Mouse (Mus musculus) thymus, postnatal 4 days (tissue): ENCODE data around the gene Vrtn.

Source experiments
- DNase-seq: peaks from one replicate; pipeline ENCODE4 v3.0.0; 2021

The Vrtn gene

DNA sequence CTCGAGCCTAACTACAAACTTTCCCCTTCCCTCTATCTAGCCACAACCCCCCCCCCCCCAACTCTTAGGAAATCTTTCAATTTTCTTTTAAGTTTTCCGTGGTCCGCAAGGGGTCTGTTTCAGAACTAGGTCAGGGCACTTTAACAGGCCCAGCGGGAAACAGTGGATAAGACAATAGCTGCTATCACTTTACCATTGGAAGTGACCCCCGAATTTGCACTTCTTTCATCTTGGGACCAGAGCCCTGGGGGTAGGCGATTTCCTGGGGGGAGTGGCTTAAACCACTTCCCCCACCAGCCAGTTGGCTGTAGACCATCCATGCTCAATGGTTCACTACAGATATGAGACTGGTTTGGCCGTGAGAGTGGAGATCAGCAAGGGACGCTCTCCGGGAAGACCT lies at the start of gene Vrtn:
TSS of gene Vrtn (plus strand) at position 366 of the 400 bp plus-strand sequence.
- DNase-seq, result no peak

DNA sequence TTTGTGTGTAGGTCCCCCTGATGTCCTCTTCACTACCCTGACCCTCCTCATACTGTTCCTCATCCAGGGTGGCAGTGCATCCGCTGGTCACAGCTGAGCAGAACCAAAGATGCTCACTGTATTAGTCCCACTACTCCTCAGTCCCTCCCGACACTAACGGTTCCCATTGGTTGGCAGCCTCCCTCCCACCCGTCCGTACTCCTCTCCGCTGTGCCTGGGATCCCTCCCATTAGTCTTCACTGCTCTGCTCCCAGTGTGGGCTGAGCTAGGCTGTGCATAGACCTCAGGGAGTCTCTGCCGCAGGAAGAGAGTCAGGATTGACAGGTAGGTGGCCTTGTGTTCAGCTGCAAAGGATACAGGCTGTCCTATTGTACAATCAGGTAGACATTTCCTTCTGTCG lies 42.5 kb upstream of the Vrtn start:
- DNase-seq, result no peak

DNA sequence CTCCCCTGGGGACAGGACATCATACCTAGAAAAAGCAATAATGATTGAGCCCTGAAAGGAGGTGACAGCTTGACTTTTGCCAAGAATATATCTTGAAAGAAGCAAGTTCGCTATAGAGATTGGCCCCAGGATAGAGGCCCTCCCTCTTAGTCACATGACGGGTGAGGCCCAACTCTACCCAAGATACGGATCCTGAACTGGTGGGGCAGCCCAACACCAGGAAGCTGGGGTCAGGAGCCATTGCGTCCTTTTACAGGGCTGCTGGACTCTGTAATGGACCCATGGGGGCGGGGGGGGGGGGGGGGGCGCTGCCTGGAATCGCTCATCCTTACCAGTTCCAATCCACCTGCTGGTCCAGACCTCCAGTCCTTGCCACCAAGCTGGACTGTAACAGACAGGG lies 36.8 kb upstream of the Vrtn start:
- no peak for DNase-seq

DNA sequence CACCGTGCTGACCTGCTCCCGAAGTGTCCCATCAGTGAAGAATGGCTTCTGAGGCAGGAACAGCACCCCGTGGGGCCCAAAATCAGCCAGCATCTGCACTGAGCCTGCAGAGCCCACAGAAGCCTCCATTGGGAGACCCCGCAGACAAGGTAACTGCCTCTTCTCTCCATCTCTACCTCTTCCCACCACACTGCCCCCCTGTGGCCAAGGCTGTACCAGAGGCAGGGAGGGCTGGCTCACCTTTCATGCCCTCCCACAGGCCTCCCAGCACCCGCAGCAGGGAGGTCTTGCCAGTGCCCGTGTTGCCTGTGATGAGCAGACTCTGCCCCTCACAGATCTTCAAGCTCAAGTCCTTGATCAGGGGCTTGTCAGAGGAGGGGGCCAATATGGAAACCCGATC lies 35.0 kb upstream of the Vrtn start:
- peak; percentile 82 for DNase-seq

DNA sequence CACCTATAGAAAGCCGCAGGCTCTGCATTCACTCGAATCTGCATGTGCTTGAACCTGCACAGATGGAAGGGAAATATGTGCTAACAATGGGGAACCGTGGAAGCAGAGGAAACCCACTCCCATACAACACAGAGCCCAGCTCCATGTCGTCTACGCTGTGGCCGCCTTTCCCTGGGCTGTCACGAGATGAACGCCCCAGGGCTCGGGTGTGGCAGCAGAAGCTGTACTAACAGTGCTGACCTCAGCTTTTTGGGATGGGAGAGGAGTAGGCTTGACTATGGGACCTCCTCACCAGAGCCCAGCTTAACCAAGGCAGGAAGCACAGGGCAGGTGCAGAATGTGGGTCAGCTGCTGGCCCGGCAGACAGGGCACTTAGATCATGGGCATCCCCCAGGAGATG lies 29.1 kb upstream of the Vrtn start:
- no peak for DNase-seq

DNA sequence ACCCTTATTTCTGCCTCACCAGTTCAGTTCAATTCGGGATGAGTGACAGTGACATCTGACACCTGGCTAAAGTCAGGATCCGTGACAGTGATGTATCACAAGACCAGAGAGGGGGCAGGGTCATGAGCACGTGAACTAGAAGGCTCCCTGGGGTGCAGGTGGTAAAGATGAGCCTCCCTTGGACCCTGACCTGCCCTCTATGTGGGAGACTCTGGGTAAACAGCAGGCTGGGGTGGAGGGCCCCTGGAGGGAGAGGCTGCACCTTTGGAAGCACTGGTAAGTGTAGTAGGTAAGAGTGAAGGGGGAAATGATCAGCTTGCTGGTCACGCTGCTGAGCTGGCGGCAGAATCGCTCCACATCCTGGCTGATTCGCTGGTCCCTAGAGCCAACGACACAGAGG lies 28.3 kb upstream of the Vrtn start:
- DNase-seq, result no peak

DNA sequence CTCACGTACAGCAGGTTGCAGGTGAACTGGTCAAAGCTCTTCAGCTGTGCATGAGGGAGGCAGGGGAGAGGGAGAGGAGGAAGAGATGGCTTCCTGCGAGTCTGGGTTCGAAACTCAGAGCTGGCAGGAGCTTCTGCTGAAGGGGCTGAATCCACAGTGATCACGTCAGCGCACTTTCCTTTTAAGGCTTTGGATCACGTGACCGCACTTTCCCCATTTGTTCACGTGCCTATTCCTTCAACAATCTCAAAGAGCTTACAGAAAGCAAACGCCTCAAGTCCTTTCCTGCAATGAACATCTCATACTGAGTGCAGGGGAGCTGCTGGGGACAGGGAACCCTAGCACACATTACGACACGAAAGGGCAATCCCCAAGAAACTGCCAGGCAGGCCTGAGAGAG lies 26.8 kb upstream of the Vrtn start:
- DNase-seq, result no peak

DNA sequence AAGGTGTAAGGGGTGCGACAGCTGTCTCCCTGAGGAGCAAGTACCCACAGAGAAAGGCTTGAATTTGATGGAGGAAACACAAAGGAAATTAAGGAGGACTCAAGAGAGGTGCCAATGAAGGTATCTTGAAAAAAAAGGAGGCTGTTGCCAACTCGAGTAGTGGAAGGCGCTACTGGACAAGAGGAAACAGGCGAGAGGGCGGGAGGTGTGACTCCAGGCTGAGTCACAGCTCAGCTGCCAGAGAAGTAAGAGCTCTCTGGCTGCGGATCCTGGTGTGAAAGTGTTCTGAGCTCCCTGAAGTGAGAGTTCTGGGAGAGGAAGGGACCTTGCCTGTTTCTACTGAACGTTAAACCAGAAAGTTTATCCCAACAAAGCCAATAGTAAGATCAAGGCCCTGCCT lies 26.3 kb upstream of the Vrtn start:
- no peak for DNase-seq

DNA sequence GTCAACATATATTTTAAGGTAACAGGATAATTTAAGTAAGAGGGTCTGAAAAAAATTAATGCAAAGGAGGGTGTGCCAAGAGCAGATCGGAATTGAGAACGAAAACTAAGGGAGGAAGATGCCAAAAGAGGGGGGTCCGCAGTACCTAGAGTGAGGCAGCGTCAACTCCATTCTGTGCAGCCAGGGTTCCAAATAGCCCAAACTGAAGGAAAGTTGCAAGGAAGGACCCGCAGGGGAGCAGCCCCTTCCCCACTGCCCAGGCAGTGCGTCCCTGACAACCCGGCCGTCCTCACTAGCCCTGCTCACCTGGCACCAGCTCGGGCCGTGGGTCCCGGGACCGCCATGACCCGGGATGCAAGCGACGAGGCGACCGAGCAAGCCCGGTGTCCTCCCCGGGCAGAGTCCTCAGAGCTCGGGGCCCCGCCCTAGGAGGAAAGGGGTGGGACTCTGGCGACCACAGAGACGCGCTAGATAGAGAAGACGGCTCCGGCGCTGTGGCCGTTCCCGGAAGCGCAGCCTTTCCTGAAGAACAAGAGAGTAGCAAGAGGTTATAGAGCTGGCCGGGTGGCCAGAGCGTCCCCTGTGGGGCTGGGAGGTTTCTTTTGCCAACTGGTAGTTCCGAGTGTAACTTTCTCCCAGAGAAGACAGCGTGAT lies 23.7 kb upstream of the Vrtn start, which contains the start of gene Abcd4:
TSS of gene Abcd4 (minus strand) at position 437 of the 654 bp plus-strand sequence.
- DNase-seq, result peak; percentile 95

DNA sequence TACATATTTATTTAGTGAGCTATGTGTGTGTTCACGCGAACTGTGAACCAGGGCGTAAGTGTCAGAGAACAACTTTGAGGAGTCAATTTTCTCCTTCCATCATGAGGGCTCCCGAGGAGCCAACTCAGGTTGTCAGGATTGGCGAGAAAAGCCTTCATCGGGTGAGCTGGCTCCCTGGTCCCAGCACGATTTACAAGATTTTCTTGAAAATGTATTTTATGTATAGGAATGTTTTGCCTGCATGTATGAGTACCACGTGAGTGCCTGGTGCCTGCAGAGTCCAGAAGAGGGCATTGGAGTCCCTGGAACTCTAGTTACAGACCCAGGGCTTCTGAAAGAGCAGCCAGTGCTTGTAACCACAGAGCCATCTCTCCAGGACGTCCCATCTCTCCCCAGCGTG lies 23.2 kb upstream of the Vrtn start:
- peak; percentile 25 for DNase-seq

DNA sequence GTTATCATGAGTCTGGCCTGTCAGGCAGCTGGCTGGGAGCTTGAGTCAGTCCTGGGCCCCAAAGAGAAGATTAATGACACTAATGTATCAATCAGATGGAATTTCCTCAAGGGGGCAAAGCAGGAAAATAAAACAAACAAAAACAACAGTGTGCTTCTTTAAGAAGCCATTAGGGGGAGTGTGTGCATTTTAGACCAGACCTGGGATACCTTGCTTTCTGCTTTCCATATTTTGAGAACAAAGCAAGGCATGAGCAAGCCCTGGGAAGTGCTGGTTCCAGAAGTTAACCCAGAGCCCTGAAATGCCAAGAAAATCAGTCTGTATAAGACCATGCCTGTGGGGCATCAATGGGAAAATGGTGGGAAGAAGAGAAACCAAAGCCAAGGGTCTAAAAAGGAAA lies 19.8 kb upstream of the Vrtn start:
- no peak for DNase-seq

DNA sequence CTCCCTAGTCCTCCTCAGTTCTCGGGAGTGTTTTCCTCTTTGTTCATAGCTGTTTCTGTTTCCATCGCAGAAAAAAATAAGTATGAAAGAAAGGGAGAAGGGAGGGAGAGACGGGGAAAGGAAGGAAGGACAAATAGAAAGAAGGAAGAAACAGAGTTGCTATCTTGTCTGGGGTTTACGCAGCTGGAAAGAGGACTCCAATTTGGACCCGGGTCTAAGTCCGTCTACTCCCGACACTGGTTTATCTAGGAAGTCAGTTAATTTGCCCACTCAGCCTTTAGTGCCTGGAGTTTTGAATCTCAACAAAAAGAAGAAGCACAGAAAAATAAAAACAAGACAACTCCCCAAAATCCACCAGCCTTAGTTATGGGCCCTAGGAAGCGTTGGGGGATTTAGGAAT lies 16.2 kb upstream of the Vrtn start:
- no peak for DNase-seq

DNA sequence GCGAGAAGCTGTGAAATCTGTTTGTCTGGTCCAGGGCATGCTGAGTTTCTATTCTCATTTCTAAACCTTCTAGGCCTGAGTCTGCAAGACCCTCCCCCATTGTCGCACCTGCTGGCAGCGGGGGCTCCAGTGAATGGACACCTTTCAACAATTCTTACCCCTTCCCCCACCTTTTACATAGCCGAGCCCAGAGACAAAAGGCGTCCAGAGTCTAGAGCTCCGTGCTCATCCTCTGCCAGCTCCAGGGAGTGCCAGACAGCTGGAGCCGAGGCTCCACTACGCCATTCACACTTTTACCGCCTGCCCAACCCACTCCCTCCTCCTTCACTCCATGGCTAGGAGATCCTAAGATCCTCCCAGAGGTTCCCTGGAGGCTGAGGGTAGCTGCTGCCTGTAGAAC lies 15.7 kb upstream of the Vrtn start:
- no peak for DNase-seq

DNA sequence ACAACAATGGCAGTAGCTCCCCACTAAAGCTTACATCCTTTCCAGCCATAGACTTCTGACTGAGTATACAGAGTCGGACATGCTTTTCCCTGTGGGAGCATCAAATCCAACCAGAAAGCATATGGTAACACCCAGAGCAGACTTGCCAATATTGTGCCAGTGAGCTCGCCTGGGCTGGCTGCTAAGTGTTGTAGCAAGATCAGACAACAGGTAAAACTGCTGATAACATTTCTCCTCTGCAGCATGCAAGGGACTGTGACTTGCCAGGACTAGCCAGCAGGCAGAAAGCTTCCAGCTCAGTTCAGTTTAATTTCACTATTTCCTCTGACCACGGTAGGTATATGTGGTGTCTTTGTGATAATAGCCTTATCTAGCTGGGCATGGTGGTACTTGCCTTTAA lies 9.0 kb upstream of the Vrtn start:
- no peak for DNase-seq

DNA sequence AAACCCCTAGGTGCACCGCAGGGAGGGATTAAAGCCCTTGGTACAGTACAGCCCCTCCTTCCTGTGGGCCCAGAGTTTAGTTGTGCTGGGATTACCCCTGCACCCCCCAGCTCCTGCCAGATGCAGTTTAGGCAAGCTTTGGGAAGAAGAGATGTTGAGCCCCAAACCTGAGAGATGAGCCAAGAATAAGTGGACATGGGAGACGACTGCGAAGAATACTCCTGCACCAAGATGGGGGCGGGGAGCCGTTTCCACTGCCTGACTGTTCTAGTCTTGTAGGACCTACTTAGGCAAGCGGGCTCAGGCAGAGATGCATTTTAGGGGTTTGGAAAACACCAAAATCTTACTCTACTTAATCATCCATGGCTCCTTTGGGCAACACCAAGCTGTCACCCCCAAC lies 566 bp upstream of the Vrtn start:
- no peak for DNase-seq

DNA sequence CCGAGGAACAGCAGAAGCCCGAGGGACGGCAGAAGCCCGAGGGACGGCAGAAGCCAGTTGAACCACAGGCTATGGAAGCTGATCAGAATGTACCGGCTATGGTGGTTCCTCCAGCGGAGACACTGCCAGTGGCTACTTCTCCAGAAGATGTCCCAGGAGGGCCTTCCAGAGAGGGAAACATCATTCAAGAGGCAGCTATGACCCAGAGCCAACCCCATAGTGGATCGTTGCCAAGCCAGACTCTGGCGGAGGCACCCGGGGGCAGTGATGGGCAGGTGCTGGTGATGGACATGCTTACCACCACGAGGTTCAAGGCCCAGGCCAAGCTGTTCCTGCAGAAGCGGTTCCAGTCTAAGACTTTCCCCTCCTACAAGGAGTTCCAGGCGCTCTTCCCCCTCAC lies 9.4 kb downstream of the Vrtn start:
- no peak for DNase-seq

DNA sequence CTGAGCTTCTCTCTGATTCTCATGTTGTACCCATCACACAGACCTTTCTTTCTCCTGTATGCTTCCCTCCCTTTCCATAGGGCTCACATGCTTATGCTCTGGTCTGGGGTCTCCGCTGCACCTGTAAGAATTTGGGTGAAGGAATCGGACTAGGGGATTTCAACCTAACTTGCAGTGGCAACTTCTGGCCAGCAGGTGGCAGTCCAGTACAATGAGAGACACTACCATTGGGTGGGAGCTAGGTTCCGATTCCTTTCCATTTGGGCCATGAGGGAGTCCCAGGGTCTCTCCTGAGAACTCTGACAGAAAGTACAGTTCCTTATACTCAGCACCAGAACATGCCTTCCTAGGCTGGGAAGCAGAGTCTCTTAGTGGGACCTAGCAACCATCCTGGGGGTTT lies 13.1 kb downstream of the Vrtn start:
- peak; percentile 79 for DNase-seq

DNA sequence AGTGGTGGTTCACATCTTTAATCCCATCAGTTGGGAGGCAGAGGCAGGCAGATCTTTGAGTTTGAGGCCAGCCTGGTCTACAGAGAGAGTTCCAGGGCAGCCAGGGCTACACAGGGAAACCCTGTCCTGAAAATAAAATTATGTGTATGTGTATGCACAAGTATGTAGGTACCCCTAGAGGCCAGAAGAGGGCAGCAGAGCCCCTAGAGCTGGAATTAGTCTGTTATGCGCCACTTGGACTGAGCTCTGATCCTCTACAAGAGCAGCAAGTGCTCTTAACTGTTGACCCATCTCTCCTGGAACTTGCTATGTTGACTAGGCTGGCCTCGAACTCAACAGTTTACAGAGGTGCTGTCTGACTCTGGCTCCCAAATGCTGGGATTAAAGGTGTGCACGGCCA lies 29.7 kb downstream of the Vrtn start:
- peak; percentile 48 for DNase-seq

DNA sequence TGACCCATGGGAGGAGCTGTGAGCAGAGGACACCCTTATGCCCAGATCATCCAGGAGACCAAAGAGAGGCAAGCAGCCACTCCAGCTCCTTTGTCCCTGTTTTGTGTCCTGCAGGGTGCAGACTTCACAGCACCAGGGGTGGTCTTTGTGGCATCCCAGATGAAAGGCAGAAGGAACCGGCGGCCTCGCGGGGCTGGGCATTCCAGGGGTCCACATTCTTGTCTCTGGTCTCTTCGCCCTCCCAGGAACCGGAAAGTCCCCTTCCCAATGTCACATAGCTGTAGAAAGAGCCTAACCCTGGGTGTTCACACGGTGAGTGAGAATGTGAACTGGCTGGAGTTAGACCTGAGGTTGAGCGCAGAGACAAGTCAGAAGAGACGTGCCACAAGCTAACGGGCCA lies 30.8 kb downstream of the Vrtn start:
- DNase-seq, result no peak

DNA sequence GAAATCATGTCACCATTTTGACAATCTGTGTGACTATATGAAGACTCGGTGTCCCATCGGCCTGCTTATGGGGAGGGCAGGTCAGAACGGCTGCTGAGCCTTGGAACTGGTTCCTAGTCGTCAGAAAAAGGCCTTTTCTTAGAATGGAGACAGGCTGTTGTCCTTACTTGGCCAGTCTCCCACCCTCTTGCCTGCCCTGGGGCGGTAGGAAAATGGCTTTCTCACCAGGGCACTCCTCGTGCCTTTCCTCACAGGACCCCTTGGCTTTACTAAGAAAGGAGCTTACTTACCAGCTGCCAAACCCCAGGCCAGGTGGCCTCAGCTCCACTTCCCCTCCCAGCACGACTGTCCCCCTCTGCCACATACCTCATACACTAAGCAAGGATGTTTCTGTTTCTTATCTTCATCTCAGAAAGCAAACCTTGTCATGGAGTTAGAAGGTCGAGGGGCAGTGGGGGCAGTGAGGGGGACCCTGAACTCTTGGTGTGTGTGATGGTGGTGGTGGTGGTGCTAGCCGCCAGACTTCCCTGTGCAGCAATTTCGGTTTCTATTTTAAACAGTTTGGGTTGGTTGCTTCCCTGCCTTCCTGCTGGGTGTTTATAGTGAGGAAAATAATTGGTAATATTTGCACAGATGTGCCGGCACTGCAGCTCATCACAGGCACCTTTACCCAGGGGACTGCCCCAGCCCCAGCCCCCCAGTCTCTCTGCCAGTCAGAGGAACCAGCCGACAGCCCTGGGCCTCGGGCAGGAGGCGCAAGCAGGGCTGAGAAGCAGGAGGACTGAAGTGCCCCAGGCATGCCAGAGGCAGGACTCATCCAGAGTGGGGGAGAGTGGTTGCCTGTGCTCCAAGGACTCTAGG lies 34.1 kb downstream of the Vrtn start:
- peak; percentile 42 for DNase-seq

DNA sequence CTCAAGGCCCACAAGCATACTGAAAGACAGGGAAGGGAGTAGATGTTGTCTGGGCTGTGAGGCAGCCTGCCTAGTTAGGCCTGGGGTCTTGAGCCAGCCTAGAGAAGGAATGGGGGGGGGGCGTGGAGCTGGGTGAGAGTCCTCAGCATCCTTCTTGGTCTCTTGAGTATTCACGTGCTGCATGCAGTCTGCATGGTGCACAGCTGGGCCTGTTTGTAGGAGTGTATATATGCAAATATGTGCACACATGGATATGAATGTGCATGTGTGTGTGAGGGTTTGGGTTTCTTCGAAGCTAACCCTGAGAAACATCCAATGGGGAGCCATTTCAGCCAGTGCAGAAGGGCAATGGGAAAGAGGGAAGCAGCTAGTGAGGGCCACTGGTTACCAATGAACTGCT lies 35.2 kb downstream of the Vrtn start:
- no peak for DNase-seq

DNA sequence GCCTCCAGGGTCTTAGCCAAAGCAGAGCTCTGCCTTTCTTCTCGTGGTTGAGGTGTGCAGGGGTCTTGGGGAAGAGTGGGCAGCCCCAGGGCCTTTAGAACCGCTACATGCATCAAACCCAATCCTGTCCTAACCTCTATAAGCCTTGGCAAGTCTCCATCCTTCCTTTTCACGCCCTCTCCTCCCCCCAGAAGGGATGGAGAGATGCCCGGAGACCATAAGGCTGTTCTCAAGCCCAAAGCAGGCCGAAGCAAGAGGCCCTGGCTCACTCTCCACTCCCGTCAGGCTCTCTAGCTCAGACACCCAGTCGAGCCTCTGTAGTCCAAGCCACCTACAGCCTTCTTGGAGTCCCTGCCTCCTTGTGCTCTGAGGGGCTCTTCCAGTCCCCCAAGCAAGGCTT lies 43.8 kb downstream of the Vrtn start:
- no peak for DNase-seq

DNA sequence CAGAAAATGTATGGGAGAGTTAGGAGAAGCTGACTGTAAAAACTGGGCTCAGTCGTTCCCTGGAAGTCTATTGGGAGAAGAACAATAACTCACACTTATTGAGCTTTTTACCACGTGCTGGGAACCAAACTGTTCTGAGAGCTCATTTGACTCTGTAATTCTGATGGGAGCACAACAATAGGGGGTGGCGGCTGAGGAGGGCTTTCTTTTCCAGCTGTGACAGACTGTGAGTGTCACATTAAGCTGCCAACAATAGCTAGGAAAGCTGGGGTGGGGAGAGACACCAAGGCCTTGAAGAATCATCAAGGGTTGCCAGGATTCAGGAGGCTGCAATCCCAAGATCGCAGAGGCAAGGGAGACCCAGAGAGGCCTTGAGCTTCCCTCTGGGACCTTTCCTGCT lies 45.4 kb downstream of the Vrtn start:
- DNase-seq, result no peak

DNA sequence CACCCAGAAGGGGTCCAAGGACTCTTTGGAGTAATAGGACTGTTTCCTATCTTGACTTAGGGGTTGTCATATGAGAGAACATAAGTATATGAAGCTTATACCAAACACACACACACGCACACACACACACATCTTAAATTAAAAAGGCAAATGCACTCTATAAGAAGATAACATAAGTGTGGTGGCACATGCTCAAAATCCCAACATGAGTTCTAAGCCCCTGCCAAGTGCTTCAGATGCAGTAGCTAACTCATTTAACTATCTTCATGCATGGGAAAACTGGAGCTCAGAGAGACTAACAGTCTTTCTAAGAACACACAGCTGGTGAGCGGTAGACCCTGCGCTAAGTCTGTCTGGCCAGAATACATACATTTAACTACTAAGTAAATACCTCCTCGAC lies 46.7 kb downstream of the Vrtn start:
- DNase-seq, result no peak

DNA sequence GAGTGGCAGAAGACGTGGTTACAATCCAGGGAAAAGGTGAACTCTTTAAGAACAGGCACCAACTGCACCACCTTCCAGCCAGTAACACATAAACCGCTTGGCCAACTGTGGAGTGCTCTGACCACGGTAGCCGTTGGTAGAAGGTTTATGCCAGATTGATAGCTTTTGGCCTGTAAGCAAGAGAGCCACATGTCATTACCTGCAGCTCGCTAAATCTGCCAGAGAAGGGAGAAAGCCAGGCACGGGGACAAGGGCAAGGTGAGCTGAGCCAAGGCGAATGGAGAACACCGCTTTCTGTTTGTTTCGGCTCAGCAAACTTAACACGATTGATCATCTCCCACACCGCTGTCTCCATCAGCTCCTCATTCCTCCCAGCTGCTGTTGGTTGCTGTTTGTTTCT lies 48.2 kb downstream of the Vrtn start:
- no peak for DNase-seq
